Mouse (Mus musculus): ENCODE measurements around the gene Ina.

DNA sequence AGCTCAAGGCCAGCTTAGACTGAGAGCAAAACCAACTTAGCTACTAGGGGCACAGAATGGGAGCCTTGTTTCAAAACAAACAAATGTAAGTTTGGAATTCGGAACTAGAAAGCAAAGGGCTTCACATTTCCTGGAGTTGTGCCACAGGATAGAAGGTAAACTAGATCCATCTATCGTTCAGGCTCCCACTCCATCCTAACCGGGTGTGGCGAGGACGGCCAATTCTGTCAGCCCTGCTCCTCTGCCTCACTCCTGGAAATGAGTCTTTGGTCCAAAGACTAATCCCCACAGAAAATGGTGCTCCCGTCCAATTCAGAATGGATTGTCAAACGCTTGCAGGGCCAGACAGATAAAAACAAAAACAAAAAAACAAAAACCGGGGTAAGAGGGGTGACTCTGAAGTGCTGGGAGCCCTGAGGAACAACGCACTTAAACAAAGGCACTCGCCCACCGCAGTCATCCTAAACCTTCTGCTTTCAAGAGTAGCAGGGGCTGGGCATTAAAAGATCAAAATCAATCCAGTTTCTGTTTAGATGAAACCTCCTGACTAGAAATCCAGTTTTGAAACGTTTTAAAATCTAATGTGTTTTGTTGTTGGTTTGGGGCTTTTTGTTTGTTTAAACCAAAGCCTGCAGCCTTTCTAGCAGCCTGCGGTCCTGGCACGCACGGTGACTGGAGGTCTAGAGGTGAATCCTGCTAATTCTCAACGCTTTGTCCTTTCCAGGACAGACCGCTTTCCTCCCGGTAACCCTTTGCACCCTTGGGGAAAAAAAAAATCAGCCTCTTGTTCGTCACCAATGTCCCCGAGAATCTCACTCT is 949 bp upstream of the Ina start:
- TF ChIP-seq GATA1 (IDR thresholded peaks at IDR 0.05; ENCODE audit: low read length): no peak
- no peak for TF ChIP-seq TAL1 (IDR thresholded peaks at IDR 0.05; ENCODE audit: low read length)
